Mouse (Mus musculus) lung, postnatal 0 days (tissue): ENCODE measurements at regions not wholly inside any gene's neighbourhood (a gene's known extent, or its start where the extent isn't known, plus 50 kb on each side); places are given as distances from the start of the nearest gene placed in this dataset.

ENCODE experiments used
- ATAC-seq: fragments of 200-750 bp; cut with Nextera tagmentation; 2 replicates; pipeline ENCODE4 v1.8.0; 2017; ENCODE audit warnings: moderate library complexity
- DNase-seq: peaks from one replicate; pipeline ENCODE4 v3.0.0-alpha.2; 2016; ENCODE audit warnings: low spot score
- H3K27ac ChIP-seq: fragments of 300-500 bp; sonication (generic); 2 replicates; pipeline ENCODE4 v1.5.1; 2014; ENCODE audit warnings: antibody characterized with exemption, mild to moderate bottlenecking, low read length, mixed read lengths
- H3K27me3 ChIP-seq: fragments of 300-500 bp; sonication (generic); replicated peaks from 2 replicates; pipeline ENCODE4 v1.6.1; 2014; ENCODE audit warnings: low read length, mixed read lengths; ENCODE audit not compliant: insufficient read depth
- H3K36me3 ChIP-seq: fragments of 300-500 bp; sonication (generic); 2 replicates; pipeline ENCODE4 v1.6.1; 2014; ENCODE audit warnings: low read length, mixed read lengths; ENCODE audit not compliant: insufficient read depth
- H3K4me1 ChIP-seq: fragments of 300-500 bp; sonication (generic); 2 replicates; pipeline ENCODE4 v1.6.1; 2014; ENCODE audit warnings: antibody characterized with exemption, low read depth, low read length, mixed read lengths; ENCODE audit not compliant: insufficient read depth
- H3K4me2 ChIP-seq: fragments of 300-500 bp; sonication (generic); replicated peaks from 2 replicates; pipeline ENCODE4 v1.6.1; 2014; ENCODE audit warnings: low read depth, mild to moderate bottlenecking, low read length, moderate library complexity, mixed read lengths
- H3K4me3 ChIP-seq: fragments of 300-500 bp; sonication (generic); 2 replicates; pipeline ENCODE4 v1.5.1; 2014; ENCODE audit warnings: low read depth, low read length
- H3K9ac ChIP-seq: fragments of 300-500 bp; sonication (generic); replicated peaks from 2 replicates; pipeline ENCODE4 v1.6.1; 2014; ENCODE audit warnings: low read depth, mild to moderate bottlenecking
- H3K9me3 ChIP-seq: fragments of 300-500 bp; sonication (generic); 2 replicates; pipeline ENCODE4 v1.6.1; 2016; ENCODE audit warnings: low read length, mixed read lengths
- CTCF ChIP-seq: IDR thresholded peaks from 2 replicates; pipeline ENCODE4 v1.5.1; 2016; ENCODE audit warnings: antibody characterized with exemption, mild to moderate bottlenecking
- EP300 ChIP-seq: IDR thresholded peaks from 2 replicates; pipeline ENCODE4 v1.6.1; 2016; ENCODE audit warnings: antibody characterized with exemption, mild to moderate bottlenecking, control low read depth
- WGBS: fragments of 180-500 bp; shearing (Covaris S2); extraction: QIAGEN DNeasy Blood & Tissue Kit; methylation state at CpG from one replicate; pipeline ENCODE4 v1.1.7; 2014; 5-methylcytosine and 5-hydroxymethylcytosine counted together

- Histone ChIP-seq H3K27me3 (no peaks in the 10 kb centered on the region), H3K4me3 (no peak overlapping the region), H3K4me1 (no peaks in the 10 kb centered on the region), H3K27ac (no peak overlapping the region), H3K4me2 (no peak overlapping the region), H3K36me3 (no peaks in the 10 kb centered on the region), H3K9me3 (no peaks in the 10 kb centered on the region), H3K9ac (no peak overlapping the region)
- DNase-seq: no peak
- ATAC-seq: no peak
- WGBS: 98% methylated on average over 2 of the region's 2 CpGs
- no peak for TF ChIP-seq EP300
- no peak for TF ChIP-seq CTCF
These were observed 554.5 kb upstream of the Nr5a2 start for GRCm38 (mm10) chr1:137514750-137515149.

- H3K4me1 ChIP-seq: peaks cover 4% of the 10 kb centered on the region; the same call in 1 of the 2 replicates
- H3K4me2 ChIP-seq: no peak overlapping the region
- H3K4me3 ChIP-seq: no peak overlapping the region
- ATAC-seq (no peak), DNase-seq (no peak)
- no peaks in the 10 kb centered on the region for H3K36me3 ChIP-seq
- H3K9me3 ChIP-seq: no peaks in the 10 kb centered on the region
- 33% methylated on average over 8 of the region's 8 CpGs for WGBS
- TF ChIP-seq CTCF (no peak), EP300 (no peak)
- no peak overlapping the region for H3K27ac ChIP-seq
- no peaks in the 10 kb centered on the region for H3K27me3 ChIP-seq
- no peak overlapping the region for H3K9ac ChIP-seq
These were observed 543.6 kb upstream of the Nr5a2 start for GRCm38 (mm10) chr1:137503704-137504422.

GRCm38 (mm10) chr1:137488226-137488625, 528.0 kb upstream of the Nr5a2 start:
- peak; percentile 32; the same call in 1 of the 2 replicates for ATAC-seq
- Histone ChIP-seq H3K36me3 (no peaks in the 10 kb centered on the region), H3K4me3 (no peak overlapping the region), H3K27me3 (no peaks in the 10 kb centered on the region), H3K4me1 (no peaks in the 10 kb centered on the region), H3K27ac (no peak overlapping the region), H3K9ac (no peak overlapping the region), H3K4me2 (no peak overlapping the region), H3K9me3 (no peaks in the 10 kb centered on the region)
- WGBS: 58% methylated on average over 5 of the region's 5 CpGs
- peak; percentile 59 for DNase-seq
- no peak for TF ChIP-seq CTCF
- TF ChIP-seq EP300: no peak

GRCm38 (mm10) chr1:137478459-137478858, 518.2 kb upstream of the Nr5a2 start:
- Histone ChIP-seq H3K36me3 (no peaks in the 10 kb centered on the region), H3K4me1 (0 out of 2 replicates have a peak, but pooled peaks cover 6% of the 10 kb centered on the region), H3K9ac (no peak overlapping the region), H3K27ac (no peak overlapping the region), H3K4me2 (no peak overlapping the region), H3K27me3 (no peaks in the 10 kb centered on the region), H3K4me3 (no peak overlapping the region), H3K9me3 (no peaks in the 10 kb centered on the region)
- TF ChIP-seq EP300 (no peak), CTCF (no peak)
- DNase-seq (no peak), ATAC-seq (no peak)
- 16% methylated on average over 1 of the region's 1 CpGs for WGBS

GRCm38 (mm10) chr1:137477239-137477638, 517.0 kb upstream of the Nr5a2 start:
- no peak for ATAC-seq
- Histone ChIP-seq H3K4me2 (no peak overlapping the region), H3K4me1 (0 out of 2 replicates have a peak, but pooled peaks cover 6% of the 10 kb centered on the region), H3K27me3 (no peaks in the 10 kb centered on the region), H3K9me3 (no peaks in the 10 kb centered on the region), H3K27ac (no peak overlapping the region), H3K36me3 (no peaks in the 10 kb centered on the region), H3K9ac (no peak overlapping the region), H3K4me3 (no peak overlapping the region)
- WGBS: 78% methylated on average over 3 of the region's 3 CpGs
- DNase-seq: no peak
- TF ChIP-seq EP300: no peak
- TF ChIP-seq CTCF: no peak

- TF ChIP-seq EP300: peak; percentile 36; the same call in 1 of the 2 replicates
- TF ChIP-seq CTCF: no peak
- Histone ChIP-seq H3K27ac (no peak overlapping the region), H3K36me3 (no peaks in the 10 kb centered on the region), H3K4me3 (no peak overlapping the region), H3K4me1 (0 out of 2 replicates have a peak, but pooled peaks cover 6% of the 10 kb centered on the region), H3K27me3 (no peaks in the 10 kb centered on the region), H3K4me2 (no peak overlapping the region), H3K9me3 (no peaks in the 10 kb centered on the region), H3K9ac (no peak overlapping the region)
- WGBS: 37% methylated on average over 4 of the region's 4 CpGs
- ATAC-seq (peak; percentile 47), DNase-seq (peak; percentile 57)
These were observed 514.6 kb upstream of the Nr5a2 start for GRCm38 (mm10) chr1:137474858-137475257.
